Mouse (Mus musculus): ENCODE measurements at regions not wholly inside any gene's neighbourhood (a gene's known extent, or its start where the extent isn't known, plus 50 kb on each side); places are given as distances from the start of the nearest gene placed in this dataset.

DNA sequence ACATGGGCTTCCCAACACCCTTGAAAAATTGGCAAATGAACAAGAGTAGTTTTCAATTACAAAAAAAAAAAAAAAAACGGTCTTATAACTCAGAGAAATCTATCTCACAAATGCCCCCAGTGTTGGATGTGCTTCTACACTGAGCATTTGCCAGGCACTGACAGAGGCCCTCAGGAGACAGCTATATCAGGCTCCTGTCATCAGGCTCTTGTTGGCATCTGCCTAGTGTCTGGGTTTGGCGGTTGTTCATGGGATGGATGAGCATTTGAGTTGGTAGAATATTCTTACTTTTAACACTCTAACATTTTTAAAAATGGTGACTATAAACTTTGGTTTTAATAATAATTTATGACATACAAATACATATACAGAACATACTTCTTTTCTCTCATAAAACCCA, 1555.4 kb upstream of the Map3k7 start:
- H3K9ac ChIP-seq (ENCODE audit: low read depth, low read length): no peak overlapping the region
- no peak overlapping the region for H3K4me2 ChIP-seq (ENCODE audit: low read length)
- no peak for ATAC-seq
- no peaks in the 10 kb centered on the region for H3K27me3 ChIP-seq (replicated peaks; ENCODE audit: control insufficient read depth, insufficient read depth, low read length)
- WGBS: 62% methylated on average over 2 of the region's 2 CpGs
- no peaks in the 10 kb centered on the region for H3K36me3 ChIP-seq (ENCODE audit: control insufficient read depth, insufficient read depth, low read length)
- no peaks in the 10 kb centered on the region for H3K9me3 ChIP-seq (ENCODE audit: control insufficient read depth, low read length)
- no peak overlapping the region for H3K4me3 ChIP-seq (ENCODE audit: low read length)
- H3K4me1 ChIP-seq (ENCODE audit: control insufficient read depth, insufficient read depth, low read depth, low read length): no peaks in the 10 kb centered on the region
- no peak overlapping the region for H3K27ac ChIP-seq (ENCODE audit: low read depth, low read length)

DNA sequence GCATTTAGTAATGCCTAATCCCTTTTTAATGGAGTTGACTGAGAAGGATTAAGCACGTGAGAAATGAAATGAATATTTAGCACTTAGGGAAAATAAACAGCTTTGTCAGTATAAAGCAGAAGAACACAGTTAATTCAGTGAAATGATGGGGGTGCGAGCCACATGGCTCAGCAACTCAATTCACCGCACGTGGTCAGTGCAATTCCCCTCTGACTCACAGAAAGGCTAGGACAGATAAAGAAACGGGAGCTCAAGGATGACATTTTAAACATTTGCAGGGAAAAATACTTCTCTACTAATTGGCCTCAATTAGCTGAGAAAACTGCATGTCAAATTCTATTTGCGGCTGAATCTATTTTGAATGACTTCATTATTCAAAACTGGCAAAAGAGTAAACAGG, 1516.3 kb upstream of the Map3k7 start:
- Histone ChIP-seq H3K9me3 (ENCODE audit: control insufficient read depth, low read length) (no peaks in the 10 kb centered on the region), H3K27me3 (replicated peaks; ENCODE audit: control insufficient read depth, insufficient read depth, low read length) (no peaks in the 10 kb centered on the region), H3K9ac (ENCODE audit: low read depth, low read length) (no peak overlapping the region), H3K27ac (ENCODE audit: low read depth, low read length) (no peak overlapping the region), H3K36me3 (ENCODE audit: control insufficient read depth, insufficient read depth, low read length) (no peaks in the 10 kb centered on the region), H3K4me2 (ENCODE audit: low read length) (no peak overlapping the region), H3K4me1 (ENCODE audit: control insufficient read depth, insufficient read depth, low read depth, low read length) (no peaks in the 10 kb centered on the region), H3K4me3 (ENCODE audit: low read length) (no peak overlapping the region)
- ATAC-seq: no peak
- 52% methylated on average over 6 of the region's 6 CpGs for WGBS

DNA sequence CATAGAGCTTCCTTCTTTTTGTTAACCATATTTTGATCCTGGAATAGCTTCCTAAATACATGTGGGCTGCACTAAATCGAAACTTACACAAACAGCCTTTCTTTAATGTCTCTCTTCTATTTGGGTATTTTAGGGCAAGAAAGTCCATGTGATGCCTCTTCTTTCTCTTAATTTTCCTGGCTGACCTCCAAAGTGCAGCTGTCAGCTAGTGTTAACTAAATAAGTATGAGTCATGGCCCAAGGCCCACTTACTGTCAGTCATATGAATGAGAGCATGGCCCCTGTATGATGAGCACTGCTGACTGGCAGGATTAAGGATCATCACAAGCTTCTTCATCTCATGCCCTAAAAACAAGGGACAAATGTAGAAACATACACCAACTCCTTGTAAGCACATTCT, 1513.5 kb upstream of the Map3k7 start:
- H3K9ac ChIP-seq (ENCODE audit: low read depth, low read length): no peak overlapping the region
- no peak overlapping the region for H3K4me3 ChIP-seq (ENCODE audit: low read length)
- H3K4me1 ChIP-seq (ENCODE audit: control insufficient read depth, insufficient read depth, low read depth, low read length): no peaks in the 10 kb centered on the region
- H3K27ac ChIP-seq (ENCODE audit: low read depth, low read length): no peak overlapping the region
- 67% methylated on average over 1 of the region's 1 CpGs for WGBS
- H3K9me3 ChIP-seq (ENCODE audit: control insufficient read depth, low read length): no peaks in the 10 kb centered on the region
- no peaks in the 10 kb centered on the region for H3K36me3 ChIP-seq (ENCODE audit: control insufficient read depth, insufficient read depth, low read length)
- no peaks in the 10 kb centered on the region for H3K27me3 ChIP-seq (replicated peaks; ENCODE audit: control insufficient read depth, insufficient read depth, low read length)
- H3K4me2 ChIP-seq (ENCODE audit: low read length): no peak overlapping the region
- ATAC-seq: peak; percentile 72

DNA sequence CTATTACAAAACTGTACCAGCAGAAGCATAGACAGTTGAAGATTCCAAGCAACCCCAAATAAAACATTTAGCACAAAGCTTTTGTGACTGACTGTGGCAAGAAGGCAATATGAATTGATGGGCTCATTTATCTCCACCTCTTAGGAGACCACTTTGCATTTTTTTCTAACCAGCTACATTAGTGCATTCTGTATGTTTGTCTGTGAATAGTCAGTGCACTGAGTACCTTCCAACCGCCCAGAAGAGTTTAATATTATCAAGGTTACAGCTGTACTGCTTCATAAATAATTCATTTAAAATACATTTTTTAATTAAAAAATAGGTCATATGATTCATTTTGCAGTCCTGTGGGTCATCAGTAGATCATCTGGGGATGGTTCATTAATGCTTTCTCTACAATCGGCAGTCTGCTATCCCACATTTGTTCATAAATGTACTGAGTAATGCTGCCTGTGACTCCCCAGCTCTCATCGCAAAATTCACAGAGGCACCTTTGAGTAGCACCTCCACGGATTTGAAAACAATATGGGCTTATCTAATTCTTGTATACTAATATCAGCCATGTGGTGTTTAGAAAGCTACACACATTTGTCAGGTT, 1496.5 kb upstream of the Map3k7 start:
- Histone ChIP-seq H3K36me3 (ENCODE audit: control insufficient read depth, insufficient read depth, low read length) (no peaks in the 10 kb centered on the region), H3K27me3 (replicated peaks; ENCODE audit: control insufficient read depth, insufficient read depth, low read length) (no peaks in the 10 kb centered on the region), H3K4me3 (ENCODE audit: low read length) (no peak overlapping the region), H3K4me2 (ENCODE audit: low read length) (no peak overlapping the region), H3K9ac (ENCODE audit: low read depth, low read length) (no peak overlapping the region), H3K4me1 (ENCODE audit: control insufficient read depth, insufficient read depth, low read depth, low read length) (no peaks in the 10 kb centered on the region), H3K27ac (ENCODE audit: low read depth, low read length) (no peak overlapping the region), H3K9me3 (ENCODE audit: control insufficient read depth, low read length) (peaks cover 2% of the 10 kb centered on the region; the same call in 1 of the 2 replicates)
- ATAC-seq: peak; percentile 77
- WGBS: 61% methylated on average over 4 of the region's 4 CpGs

DNA sequence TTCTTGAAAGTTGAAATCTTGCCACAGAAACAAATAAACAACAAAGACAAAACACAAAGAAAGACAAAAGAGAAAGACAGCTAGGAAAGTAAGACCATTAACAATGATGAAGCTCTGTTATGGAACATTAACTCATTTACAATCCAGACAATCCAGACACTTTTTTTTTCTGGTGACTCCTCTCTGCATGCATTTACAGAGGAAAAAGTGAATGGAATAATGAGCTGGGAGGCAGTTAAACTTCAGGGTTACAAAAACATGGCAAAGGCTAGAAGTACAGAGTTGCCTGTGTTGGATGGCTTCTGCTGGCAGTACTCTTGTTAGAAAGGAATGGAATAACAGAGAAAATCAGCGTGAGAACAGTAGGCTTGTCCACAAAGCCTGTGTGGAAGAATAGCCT, 1487.3 kb upstream of the Map3k7 start:
- Histone ChIP-seq H3K27ac (ENCODE audit: low read depth, low read length) (no peak overlapping the region), H3K9me3 (ENCODE audit: control insufficient read depth, low read length) (no peaks in the 10 kb centered on the region), H3K4me1 (ENCODE audit: control insufficient read depth, insufficient read depth, low read depth, low read length) (no peaks in the 10 kb centered on the region), H3K9ac (ENCODE audit: low read depth, low read length) (no peak overlapping the region), H3K4me2 (ENCODE audit: low read length) (no peak overlapping the region), H3K36me3 (ENCODE audit: control insufficient read depth, insufficient read depth, low read length) (no peaks in the 10 kb centered on the region), H3K27me3 (replicated peaks; ENCODE audit: control insufficient read depth, insufficient read depth, low read length) (no peaks in the 10 kb centered on the region), H3K4me3 (ENCODE audit: low read length) (no peak overlapping the region)
- 12% methylated on average over 1 of the region's 1 CpGs for WGBS
- ATAC-seq: no peak

DNA sequence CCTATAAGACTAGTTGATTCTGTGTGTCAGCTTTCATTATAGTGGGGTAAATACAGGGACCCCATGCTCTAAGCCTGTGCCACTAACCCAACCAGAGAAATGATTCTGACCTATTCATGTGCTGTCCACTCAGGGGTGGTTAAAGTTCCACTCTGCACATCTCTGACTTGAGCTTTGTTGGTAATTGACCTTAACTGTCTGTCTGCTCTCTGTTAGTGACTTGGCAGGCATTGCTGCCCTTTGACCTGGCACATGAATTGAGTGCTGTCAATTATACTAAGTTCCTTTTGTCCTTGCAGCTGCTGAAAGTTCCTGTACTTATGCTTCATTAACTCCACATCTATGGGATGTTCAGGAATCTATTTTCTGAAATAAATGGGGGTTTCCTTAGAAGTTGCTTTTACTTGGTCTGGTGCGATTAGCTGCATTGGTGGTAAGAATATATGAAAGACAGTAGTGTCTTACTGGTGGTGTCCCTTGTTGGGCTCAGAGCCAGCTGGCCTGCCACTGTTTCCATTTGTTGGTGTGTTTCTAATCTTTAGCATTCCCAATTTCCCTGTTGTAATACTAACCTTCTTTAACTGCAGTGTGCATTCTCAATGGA, 1463.7 kb upstream of the Map3k7 start:
- 7% methylated on average over 1 of the region's 1 CpGs for WGBS
- Histone ChIP-seq H3K4me1 (ENCODE audit: control insufficient read depth, insufficient read depth, low read depth, low read length) (no peaks in the 10 kb centered on the region), H3K27ac (ENCODE audit: low read depth, low read length) (no peak overlapping the region), H3K27me3 (replicated peaks; ENCODE audit: control insufficient read depth, insufficient read depth, low read length) (no peaks in the 10 kb centered on the region), H3K36me3 (ENCODE audit: control insufficient read depth, insufficient read depth, low read length) (no peaks in the 10 kb centered on the region), H3K4me2 (ENCODE audit: low read length) (no peak overlapping the region), H3K9ac (ENCODE audit: low read depth, low read length) (no peak overlapping the region), H3K4me3 (ENCODE audit: low read length) (no peak overlapping the region), H3K9me3 (ENCODE audit: control insufficient read depth, low read length) (no peaks in the 10 kb centered on the region)
- ATAC-seq: peak; percentile 64; the same call in 1 of the 2 replicates

Measured in hindbrain, embryonic 16.5 days (tissue).